Mouse (Mus musculus): Measurements from ENCODE around the gene Col2a1.

GRCm38 (mm10) chr15:97964836-97965187 is 39.7 kb downstream of the Col2a1 start:
- TF ChIP-seq CTCF (IDR thresholded peaks at IDR 0.05; ENCODE audit: low read depth) (no peak), EP300 (optimal IDR thresholded peaks at IDR 0.05) (no peak)

Data from stomach, postnatal 0 days (tissue).